Mouse (Mus musculus): ENCODE results near the gene Foxf1.

Gene Foxf1

DNA sequence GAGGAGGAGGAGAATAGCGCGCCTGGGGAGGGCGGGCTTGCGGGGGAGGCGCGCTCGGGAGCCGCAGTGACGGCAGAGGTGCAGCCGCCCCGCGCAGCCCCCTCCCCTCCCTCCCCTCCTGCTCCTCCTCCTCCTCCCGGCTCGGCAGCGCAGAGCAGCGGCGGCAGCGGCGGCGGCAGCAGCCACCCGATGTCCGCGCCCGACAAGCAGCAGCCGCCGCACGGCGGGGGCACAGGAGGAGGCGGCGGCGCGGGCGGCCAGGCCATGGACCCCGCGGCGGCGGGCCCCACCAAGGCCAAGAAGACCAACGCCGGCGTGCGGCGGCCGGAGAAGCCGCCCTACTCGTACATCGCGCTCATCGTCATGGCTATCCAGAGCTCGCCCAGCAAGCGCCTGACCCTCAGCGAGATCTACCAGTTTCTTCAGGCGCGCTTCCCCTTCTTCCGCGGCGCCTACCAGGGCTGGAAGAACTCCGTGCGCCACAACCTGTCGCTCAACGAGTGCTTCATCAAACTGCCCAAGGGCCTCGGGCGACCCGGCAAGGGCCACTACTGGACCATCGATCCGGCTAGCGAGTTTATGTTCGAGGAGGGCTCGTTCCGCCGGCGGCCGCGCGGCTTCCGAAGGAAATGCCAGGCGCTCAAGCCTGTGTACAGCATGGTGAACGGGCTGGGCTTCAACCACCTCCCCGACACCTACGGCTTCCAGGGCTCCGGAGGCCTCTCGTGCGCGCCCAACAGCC lies at the start of gene Foxf1:
TSS of gene Foxf1 (plus strand) at position 177 of the 742 bp plus-strand sequence.
- in situ Hi-C loops (cut with MboI), result loop anchor here (25.0 kb wide), 1 partner anchor 447 kb away; the partner anchor contains the start of gene 1190005I06Rik

DNA sequence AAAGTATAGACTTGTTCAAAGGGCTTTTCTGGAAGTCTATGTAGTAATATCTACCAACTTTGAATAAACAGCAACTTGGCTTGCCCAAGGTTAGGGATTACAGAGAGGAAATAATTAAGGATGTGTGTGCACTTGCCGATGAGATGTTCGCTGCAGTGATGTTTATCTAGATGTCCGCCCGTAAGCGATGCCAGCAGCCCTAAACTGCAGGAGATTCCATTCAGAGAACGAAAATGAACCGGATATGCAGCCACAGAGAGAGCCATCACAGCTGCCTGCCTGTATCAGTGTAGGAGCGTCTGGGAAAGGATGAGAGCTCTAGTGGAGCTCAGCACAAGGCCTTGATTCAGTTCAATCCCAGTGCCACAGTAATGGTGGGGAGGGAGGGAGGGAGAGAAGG lies 48.6 kb upstream of the Foxf1 start:
- in situ Hi-C loops (cut with MboI), result no loop called here

DNA sequence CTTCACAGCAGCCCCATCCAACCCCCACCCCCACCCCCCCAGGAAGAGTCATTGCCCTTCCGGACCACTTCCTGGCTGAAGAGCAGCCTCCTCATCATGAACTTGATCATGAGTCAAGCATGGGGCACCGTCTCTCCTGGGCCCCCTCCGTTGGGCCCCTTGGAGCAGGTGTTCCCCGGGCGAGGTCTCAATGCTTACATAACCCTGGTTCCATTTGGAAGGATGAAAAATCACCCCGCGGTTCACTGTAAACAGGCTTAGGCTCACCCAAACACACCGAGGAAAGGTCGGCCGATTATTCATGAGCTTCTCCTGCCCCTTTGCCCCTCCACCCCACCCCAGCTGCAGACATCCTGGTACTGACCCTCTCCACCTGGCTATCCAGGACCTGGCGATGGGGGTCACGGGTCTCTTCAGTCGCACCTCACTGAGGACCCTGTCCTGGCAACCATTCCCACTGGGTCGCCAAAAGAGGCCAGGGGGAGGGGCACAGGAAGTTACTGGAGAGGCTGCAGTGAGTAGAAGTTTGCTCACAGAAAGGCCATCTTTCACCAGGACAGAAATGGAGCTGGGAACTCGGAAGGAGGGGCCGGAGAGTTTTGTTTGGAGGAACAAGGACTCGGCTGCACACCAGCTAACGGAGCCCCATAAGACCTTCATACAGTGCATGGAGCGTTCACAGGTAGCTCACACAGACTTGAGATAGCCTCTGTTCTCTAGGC lies 40.3 kb upstream of the Foxf1 start:
- in situ Hi-C loops (cut with MboI), result no loop called here

DNA sequence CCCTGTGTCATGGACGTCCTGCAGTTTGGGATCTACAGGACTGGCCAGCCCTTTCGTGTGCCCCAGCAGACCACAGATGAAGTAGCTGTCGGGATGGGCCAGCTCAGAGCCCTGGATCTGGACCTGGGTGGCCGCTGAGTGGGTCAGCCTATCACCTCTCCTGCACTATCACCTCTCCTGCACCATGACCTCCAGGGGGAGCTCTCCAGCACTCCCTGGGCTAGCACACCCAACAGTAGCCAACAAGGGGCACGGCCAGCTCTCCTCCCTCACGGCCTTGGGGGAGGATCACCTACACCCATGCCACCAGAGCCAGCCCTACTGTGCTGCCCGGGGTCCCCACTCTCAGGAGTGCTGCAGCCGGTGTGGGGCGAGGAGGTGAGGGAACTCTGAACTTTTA lies 36.7 kb upstream of the Foxf1 start:
- in situ Hi-C loops (cut with MboI), result no loop called here

DNA sequence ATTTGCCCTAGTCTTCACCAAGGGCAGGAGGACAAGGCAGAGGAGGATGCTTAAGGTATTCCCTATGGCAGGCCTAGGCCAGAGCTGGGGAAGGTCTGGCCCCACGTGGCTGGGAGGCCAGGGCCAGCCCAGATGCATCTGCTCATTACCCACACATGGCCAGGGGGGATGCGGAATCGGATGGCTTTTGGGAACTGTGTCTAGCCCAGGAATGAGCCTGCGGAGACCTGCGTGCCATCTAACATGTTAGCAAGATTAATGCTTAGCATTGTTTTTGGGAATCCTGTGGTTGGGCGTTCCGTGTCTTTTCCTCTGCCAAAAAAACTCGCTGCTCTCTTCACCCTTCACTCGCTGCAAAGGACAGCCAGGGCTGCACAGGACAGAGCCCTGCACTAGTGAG lies 26.1 kb upstream of the Foxf1 start:
- in situ Hi-C loops (cut with MboI), result no loop called here

DNA sequence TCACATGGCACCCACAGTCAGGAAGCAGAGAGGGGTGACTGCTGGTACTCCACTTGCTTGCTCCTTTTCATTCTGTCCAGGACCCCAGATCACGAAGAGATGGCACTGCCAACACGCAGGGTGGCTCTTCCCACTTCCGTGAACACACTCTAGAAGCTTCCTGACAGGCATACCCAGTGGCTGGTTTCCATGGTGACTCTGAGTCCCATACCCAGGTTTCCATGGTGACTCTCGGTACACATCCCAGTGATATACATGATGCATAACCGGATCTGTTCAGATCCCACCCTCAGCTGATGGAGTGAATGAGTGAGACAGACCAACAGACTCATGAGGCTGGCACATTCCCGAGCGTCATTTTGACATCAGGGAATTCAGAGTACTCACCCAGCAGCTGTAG lies 25.1 kb upstream of the Foxf1 start:
- in situ Hi-C loops (cut with MboI), result no loop called here

DNA sequence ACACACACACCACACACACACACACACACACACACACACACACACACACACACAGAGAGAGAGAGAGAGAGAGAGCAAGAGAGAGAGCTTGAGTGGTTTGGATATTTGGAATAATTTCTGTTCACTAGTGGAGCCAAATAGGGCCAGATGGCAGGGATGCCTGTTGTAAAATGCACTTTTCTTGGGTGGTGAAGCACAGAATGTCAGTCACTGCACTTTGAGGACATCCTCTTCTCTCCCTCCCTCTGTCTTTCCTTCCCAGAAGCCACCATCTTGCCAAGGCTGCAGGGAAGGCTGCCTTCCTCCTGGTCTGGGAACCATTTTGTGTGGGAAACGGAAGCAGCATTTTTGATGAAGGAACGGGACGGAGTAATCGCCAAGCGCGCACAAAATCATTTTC lies 21.7 kb upstream of the Foxf1 start:
- in situ Hi-C loops (cut with MboI), result no loop called here

DNA sequence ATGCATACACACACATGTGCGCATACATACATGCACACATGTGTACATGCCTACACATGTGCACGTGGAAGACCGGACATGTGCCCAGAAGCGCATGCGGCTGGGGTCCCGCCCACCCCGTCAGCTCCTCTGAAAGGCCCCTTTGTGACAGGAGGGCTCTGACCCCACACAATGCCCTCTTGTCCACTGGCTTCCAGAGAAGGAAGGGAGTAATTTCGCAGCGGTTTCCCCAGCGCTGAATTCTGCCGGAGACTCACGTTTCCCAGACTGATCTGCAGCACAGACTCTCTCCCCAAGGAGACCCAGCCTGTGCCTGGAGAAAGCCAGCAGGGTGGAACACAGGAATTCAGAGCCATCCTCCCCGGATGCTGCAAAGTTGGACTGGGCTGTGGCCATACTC lies 20.5 kb upstream of the Foxf1 start:
- in situ Hi-C loops (cut with MboI), result no loop called here

DNA sequence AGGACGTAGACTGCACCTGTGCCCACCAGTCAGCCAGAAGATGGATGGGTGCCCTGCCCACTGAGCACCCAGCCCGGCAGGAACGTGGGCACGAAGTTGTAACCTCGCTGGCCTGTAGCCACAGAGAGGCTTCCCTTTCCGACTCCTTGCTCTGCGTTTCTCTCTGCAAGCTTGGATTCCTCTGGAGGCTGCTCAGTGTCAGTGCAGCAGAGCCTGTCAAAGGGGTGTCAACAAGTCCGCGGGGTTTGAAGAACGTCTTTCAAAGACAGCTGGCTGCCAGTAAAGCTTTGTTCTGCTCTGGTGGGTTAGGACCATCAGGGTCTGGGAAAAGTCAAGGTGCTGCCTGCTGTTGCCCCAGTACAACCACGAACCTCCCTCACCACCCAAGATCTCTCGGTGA lies 12.7 kb upstream of the Foxf1 start:
- in situ Hi-C loops (cut with MboI), result no loop called here

DNA sequence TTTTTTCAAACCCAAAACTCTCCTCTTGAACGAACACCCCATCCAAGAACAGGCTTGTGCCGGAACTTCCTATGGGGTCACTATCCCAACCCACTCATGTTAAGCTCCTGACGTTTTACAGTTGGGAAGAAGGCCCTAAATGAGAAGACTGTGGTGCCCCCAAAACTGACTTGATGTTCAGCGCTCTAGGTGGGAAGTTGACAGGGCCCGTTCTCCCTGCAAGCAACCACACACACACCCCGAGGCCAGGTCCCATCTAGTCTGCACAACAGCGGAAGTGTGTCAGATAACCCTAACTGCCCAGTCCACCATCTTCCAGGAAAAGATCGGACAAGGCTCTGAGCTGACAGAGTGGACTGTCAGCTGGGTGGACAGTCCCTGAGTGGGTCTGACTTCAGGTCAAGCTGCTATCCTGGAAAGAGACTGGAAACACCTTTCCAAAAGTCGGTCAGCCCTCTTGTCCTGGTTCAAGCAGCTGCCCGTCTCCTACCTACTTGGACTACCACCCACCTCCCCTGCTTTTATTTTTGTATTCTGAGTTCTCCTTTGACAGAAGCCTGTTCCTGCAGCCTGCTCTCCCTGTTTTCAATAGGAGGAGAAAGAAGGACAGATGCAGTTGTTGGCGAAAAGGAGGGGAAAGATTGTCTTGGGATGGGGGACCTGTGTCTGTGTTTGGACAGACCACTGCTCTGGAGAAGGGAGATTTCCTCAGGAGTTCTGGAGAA lies 11.6 kb upstream of the Foxf1 start:
- in situ Hi-C loops (cut with MboI), result no loop called here

DNA sequence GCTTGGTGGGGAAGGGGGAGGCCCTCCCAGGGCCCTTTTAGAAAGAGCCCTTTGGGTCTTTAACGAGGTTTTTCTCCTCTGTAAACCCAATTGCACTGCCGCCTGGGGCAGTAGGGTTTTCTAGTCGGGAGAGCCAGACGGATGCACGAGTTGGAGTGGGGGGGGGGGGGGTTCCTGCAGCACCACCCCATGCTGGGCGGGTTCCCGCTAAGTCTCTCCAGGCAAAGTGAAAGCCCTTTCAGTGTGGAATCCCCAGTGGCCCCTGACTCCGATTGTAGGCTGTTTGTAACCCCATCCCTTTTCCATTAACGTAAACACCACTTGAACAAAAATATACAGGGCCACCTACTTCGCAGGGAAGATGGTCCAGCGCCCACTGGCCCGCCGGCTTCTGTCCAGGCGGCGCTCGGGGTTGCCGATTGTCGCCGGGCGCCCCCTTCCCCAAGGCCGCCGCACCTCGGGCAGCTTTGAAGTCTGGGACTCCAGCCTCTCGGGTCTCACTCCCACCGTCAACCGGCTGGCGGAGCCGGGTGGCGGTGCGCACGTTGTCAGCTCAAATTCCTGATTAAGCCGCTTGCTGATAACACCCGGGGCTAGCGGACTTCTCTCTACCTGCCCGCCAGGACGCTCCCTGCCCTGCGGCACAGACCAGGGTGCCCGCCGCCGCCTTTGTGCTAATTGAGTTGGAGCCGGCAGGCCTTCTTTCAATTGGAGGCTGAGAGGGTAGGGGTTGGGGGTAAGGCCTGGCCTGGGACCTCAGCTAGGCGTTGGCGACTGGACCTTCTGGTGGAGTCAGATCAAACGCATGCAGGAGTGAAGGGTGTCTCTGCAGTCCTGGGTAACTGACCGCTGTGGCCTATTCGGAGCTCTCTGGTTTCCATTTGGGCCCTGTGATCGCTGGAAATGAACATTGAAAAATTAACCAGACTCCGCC lies 10.7 kb upstream of the Foxf1 start:
- in situ Hi-C loops (cut with MboI), result no loop called here

DNA sequence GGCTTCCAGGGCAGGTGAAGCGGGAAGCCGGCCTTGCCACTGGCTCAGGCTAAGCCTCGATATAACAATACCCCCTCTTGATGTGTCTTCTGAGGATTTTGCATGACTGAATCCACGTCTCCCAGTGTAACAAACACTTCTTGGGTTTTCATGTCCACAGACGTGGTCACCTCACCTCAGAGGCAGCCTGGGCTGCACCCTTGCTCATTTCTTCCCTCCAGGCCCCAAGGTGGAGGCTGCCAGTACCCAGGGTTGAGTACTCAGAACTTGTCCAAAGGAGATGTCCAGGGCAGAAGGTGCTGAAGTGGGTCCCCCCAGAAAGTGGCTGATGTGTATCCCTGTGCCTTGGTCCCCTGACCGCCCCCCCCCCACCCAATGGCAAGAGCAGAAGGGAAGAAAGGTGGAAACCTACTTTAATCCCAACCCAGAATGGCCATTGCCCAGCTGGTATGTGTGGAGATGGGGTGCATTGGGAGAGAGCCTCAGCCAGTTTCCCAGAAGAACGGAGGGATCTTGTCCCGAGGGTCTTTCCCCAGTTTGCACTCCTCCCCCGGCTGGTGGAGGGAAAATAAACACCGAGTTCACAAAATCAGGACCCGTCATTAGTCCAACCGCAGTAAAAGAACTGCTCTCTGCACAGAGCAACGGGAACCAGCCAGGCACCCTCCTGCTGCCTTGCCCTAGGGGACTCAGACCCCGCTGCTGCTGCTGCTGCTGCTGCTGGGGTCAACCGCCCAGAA lies 9.9 kb upstream of the Foxf1 start:
- in situ Hi-C loops (cut with MboI), result no loop called here

DNA sequence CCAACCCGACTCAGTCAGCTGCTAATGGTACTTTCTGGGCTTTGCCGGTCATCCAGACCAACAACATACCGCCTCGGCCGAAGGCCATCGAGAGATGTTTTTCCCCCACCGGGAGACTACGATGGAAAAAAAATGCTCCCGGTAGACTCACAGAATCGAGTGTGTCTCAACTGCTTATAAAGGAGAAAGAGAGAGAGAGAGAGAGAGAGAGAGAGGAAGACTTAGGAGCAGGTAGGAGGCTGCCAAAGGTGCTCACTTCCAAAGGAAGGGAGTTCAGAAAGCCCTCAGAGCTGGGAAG lies 9.4 kb upstream of the Foxf1 start:
- in situ Hi-C loops (cut with MboI), result loop anchor here (25.0 kb wide), 1 partner anchor 437 kb away; the partner anchor contains the start of gene 1190005I06Rik

DNA sequence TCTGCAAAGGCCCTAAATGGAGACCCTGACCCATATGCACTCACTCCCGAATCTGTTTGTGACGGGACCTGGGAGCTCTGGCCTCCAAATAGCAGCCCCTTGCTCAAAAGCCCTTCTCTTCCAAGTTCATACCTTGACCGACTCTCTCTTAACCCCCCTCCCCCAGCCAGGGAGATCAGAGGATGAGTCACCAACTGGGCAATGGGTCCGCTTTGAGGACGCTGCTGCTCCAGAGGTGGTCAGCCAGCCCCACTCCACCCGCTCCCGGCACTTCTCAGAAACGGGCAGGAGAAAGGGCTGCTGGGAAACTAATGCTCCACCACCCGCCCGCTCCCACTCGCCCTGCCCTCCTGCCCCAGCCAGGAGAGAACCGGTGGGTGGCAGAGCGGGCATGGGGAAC lies 8.2 kb upstream of the Foxf1 start:
- in situ Hi-C loops (cut with MboI), result loop anchor here (25.0 kb wide), 1 partner anchor 439 kb away; the partner anchor contains the start of gene 1190005I06Rik

DNA sequence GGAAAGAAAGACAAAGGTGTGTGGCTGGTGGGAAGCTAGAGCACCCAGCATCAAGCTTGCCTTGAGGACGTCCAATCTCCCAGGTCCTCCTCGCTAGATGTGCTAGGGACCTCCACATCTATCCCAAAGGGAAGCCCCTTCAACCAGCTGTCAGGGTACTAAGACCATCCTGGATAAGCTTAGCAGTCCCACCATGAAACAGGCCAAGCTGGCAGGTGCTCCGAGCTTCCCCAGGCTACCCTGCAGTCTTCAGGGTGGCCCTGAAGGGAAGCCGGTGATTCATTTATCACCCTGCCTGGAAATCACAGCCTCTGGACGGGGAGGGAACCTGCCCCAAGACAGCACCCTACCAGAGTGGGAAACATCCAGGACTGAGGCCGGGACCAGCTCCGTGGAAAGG lies 7.6 kb upstream of the Foxf1 start:
- in situ Hi-C loops (cut with MboI), result loop anchor here (25.0 kb wide), 1 partner anchor 439 kb away; the partner anchor contains the start of gene 1190005I06Rik

DNA sequence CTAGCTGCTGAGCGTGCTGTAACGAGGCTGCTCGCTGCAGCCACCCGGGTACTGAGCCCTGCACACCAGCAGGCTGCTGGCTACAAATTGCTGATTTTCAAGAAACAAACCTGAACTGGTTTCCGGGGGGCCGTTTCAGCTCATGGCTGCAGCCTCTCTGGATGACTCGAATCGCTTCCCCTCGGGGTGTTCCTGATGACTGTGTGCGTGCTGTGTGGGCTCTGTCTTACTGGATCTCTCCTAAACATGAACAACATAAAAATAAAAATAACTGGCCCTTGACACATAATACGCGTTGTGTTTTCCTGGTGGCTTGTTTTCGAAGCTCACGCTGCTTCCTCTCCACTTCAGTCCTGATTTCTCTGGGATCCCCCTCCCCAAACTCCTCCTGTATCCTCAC lies 5.5 kb upstream of the Foxf1 start:
- in situ Hi-C loops (cut with MboI), result loop anchor here (25.0 kb wide), 1 partner anchor 441 kb away; the partner anchor contains the start of gene 1190005I06Rik

DNA sequence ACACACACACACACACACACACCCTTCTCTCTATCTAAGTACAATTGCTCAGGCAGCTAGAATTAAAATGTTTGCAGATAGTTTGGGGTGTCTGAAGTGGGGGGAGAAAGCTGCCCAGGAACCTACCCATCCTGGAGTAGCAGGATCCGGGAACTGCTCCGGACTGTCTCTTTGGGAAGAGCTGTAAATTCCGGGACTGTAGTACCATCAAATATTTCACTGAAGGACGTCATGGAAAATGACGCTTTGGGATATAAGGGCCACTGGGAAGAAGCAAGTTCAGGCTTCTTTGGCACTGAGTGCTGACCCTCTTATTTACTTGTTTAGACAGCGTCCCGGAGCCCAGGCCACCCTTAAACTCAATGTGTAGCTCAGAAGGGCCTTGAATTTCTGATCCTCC lies 5.0 kb upstream of the Foxf1 start:
- in situ Hi-C loops (cut with MboI), result loop anchor here (25.0 kb wide), 1 partner anchor 442 kb away; the partner anchor contains the start of gene 1190005I06Rik

DNA sequence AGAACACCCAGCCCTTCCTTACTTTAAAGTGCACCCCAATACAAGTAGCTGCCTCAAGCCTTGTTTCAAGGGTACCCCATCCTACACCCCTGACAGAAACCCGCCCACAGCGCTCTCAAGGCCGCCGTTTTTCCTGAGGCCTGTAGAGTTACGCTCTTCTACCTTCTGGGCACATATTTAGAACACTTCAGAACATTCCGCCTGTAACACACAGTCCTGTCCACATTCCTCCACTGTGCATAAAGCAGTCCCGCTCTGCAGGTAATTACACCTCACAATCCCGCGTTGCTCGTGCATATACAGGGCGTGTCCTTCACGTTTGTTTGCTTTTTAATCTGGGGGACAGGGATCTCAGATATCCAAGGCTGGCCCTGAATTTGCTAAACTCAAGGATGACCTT lies 4.2 kb upstream of the Foxf1 start:
- in situ Hi-C loops (cut with MboI), result loop anchor here (25.0 kb wide), 1 partner anchor 443 kb away; the partner anchor contains the start of gene 1190005I06Rik

DNA sequence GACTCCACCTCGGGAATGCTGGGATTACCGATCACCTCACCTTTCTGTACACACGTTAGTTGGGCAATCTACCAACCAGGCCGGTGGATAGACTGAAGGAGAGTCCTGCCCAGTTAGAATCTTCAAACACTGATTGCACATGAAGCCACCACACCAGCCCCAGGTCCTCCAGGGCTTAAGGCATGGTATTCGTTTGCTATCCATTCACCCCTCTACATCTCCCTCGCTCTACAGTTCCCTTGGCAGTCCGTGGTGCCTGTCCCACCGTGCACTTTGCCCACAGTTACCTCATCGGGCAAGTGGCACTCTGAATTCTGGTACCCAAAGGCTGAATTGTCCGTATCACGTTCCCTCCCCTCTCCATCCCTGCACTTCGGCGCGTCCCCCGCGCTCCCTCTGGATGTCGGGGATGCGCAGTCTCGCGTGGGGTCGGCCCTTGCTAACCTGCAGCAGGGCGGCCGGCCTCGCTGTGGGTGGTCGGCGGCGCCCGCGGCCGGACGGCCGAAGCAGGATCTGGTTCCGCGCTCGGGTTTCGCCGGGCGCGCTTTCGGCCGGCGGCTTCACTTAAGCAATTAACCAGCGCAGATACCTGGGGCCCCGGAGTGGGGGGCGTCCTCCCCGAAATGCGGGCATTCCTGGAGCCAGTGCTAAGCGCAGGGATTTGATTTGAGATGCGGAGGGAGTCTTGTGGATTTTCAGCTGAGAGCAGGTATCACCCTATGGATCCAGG lies 3.7 kb upstream of the Foxf1 start:
- in situ Hi-C loops (cut with MboI), result loop anchor here (25.0 kb wide), 1 partner anchor 443 kb away; the partner anchor contains the start of gene 1190005I06Rik

DNA sequence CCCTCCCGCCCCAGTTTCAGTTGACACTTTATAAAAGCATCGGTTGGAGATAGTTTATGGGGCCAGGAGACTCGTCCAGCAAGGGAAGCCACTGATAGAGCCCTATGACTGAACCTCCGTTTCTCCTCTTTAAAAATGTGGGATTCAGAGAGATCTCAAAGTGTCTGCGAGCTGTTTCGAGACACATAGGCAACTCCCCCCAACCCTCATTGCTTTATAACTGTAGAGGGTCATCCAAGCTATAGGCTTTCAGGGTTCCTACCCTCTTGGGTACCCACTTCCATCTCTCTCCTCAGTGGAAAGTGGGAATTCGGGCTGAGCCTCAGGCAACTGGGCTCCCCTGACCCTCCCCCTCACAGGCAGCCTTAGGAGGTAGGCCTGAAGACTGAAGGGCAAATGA lies 2.8 kb upstream of the Foxf1 start:
- in situ Hi-C loops (cut with MboI), result loop anchor here (25.0 kb wide), 1 partner anchor 444 kb away; the partner anchor contains the start of gene 1190005I06Rik
